Mouse (Mus musculus) E14TG2a.4 (cell line): ENCODE measurements around the gene Dock10.

Source experiments
- CTCF ChIP-seq: conservative IDR thresholded peaks from 2 replicates; pipeline ENCODE4 v1.5.1; 2014; ENCODE audit warnings: low read length
- POU5F1 ChIP-seq: IDR thresholded peaks from 2 replicates; pipeline ENCODE4 v1.6.1; 2014; ENCODE audit warnings: low read length, borderline replicate concordance

DNA sequence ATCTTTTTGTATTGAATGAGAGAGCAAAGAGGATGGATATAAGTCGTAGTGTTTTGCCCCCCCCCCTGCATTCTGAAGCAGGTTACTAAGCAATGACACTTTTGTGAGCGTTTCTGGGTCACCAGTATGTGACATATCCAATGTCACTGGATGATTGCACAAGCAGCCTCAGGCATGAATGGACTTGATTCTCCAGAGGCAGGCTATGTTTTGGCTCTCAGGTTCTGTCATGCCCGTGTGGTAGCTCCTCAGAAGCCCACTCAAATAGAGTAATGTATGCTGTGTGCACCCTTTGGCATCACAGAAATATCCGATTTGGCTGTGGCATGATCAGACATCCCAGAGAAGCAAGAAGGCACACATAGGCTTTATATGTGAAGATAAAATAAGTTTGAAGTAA lies 150.8 kb downstream of the Dock10 start:
- TF ChIP-seq CTCF (no peak), POU5F1 (no peak)
